Mouse (Mus musculus) heart, embryonic 16.5 days (tissue): ENCODE results near the gene Cnot2. TPM values are rescaled to one million over a fixed set of nuclear protein-coding genes. Genes with fewer than 3 reads are reported as not detected.
A peak's percentile ranks its signal among the peaks of the same experiment; 100 is the strongest.

Source experiments
- ATAC-seq: fragments of 200-750 bp; cut with Nextera tagmentation; replicated peaks from 2 replicates; pipeline ENCODE4 v1.8.0; 2017; ENCODE audit warnings: moderate number of reproducible peaks; ENCODE audit not compliant: insufficient read depth, low FRiP score; ENCODE audit errors: extremely low read depth
- H3K27ac ChIP-seq: fragments of 300-500 bp; sonication (generic); 2 replicates; pipeline ENCODE4 v1.5.1; 2014; ENCODE audit warnings: mild to moderate bottlenecking, low read length, control low read depth, moderate library complexity
- H3K27me3 ChIP-seq: fragments of 300-500 bp; sonication (generic); 2 replicates; pipeline ENCODE4 v1.6.1; 2014; ENCODE audit warnings: low read length, mixed read lengths; ENCODE audit not compliant: control insufficient read depth, insufficient read depth
- H3K36me3 ChIP-seq: fragments of 300-500 bp; sonication (generic); 2 replicates; pipeline ENCODE4 v1.6.1; 2014; ENCODE audit not compliant: control insufficient read depth, insufficient read depth
- H3K4me1 ChIP-seq: fragments of 300-500 bp; sonication (generic); 2 replicates; pipeline ENCODE4 v1.6.1; 2014; ENCODE audit warnings: low read length, mixed read lengths; ENCODE audit not compliant: control insufficient read depth, insufficient read depth
- H3K4me2 ChIP-seq: fragments of 300-500 bp; sonication (generic); 2 replicates; pipeline ENCODE4 v1.6.1; 2014; ENCODE audit warnings: low read depth, mild to moderate bottlenecking, control low read depth, low read length
- H3K4me3 ChIP-seq: fragments of 300-500 bp; sonication (generic); 2 replicates; pipeline ENCODE4 v1.5.1; 2014; ENCODE audit warnings: mild to moderate bottlenecking, control low read depth, low read length
- H3K9ac ChIP-seq: fragments of 300-500 bp; sonication (generic); 2 replicates; pipeline ENCODE4 v1.6.1; 2014; ENCODE audit warnings: low read length, control low read depth
- H3K9me3 ChIP-seq: fragments of 300-500 bp; sonication (generic); replicated peaks from 2 replicates; pipeline ENCODE4 v1.6.1; 2016; ENCODE audit warnings: low read length; ENCODE audit not compliant: control insufficient read depth
- WGBS: fragments of 180-500 bp; shearing (Covaris S2); extraction: QIAGEN DNeasy Blood & Tissue Kit; methylation state at CpG from one replicate; pipeline ENCODE4 v1.1.7; 2014; 5-methylcytosine and 5-hydroxymethylcytosine counted together
- microRNA-seq: library from miRNA; unstranded; fragments of <30 nt; microRNA quantifications from one replicate; pipeline ENCODE4, GENCODE M21; 2017
- polyA plus RNA-seq: library from polyadenylated mRNA; unstranded; fragments of >200 nt; fragmentation: Nextera tagmentation; extraction: Ambion mirVana; gene quantifications from 2 replicates; pipeline ENCODE4 v1.2.1, GENCODE M21; 2015

The Cnot2 gene
- polyA plus RNA-seq, 1 experiment from 2014 or later = 73.6 TPM

- H3K4me2 ChIP-seq = no peak overlapping the region
- H3K36me3 ChIP-seq = no peaks in the 10 kb centered on the region; the same call in 1 of the 2 replicates
- H3K4me3 ChIP-seq = no peak overlapping the region
- no peak for ATAC-seq
- no peak overlapping the region for H3K9ac ChIP-seq
- WGBS = 87% methylated on average over 7 of the region's 7 CpGs
- peaks cover 10% of the 10 kb centered on the region for H3K9me3 ChIP-seq
- H3K27me3 ChIP-seq = no peaks in the 10 kb centered on the region
- H3K27ac ChIP-seq = no peak overlapping the region
- H3K4me1 ChIP-seq = 0 out of 2 replicates have a peak, but pooled peaks cover 4% of the 10 kb centered on the region
Measured at GRCm38 (mm10) chr10:116440946-116441345, 140.4 kb downstream of the Cnot2 start.

GRCm38 (mm10) chr10:116440088-116440487 is 141.2 kb downstream of the Cnot2 start:
- no peak overlapping the region for H3K27ac ChIP-seq
- peak overlapping the region; percentile 19; the same call in 1 of the 2 replicates for H3K4me3 ChIP-seq
- 35% methylated on average over 10 of the region's 10 CpGs for WGBS
- H3K4me1 ChIP-seq = 0 out of 2 replicates have a peak, but pooled peaks cover 4% of the 10 kb centered on the region
- no peaks in the 10 kb centered on the region; the same call in 1 of the 2 replicates for H3K36me3 ChIP-seq
- H3K4me2 ChIP-seq = peak overlapping the region; percentile 49
- H3K9ac ChIP-seq = no peak overlapping the region
- no peaks in the 10 kb centered on the region for H3K27me3 ChIP-seq
- peak; percentile 63 for ATAC-seq
- H3K9me3 ChIP-seq = peaks cover 10% of the 10 kb centered on the region

- no peak overlapping the region for H3K9ac ChIP-seq
- H3K9me3 ChIP-seq = peaks cover 10% of the 10 kb centered on the region
- 0 out of 2 replicates have a peak, but pooled peaks cover 4% of the 10 kb centered on the region for H3K4me1 ChIP-seq
- no peak overlapping the region for H3K4me2 ChIP-seq
- no peaks in the 10 kb centered on the region for H3K27me3 ChIP-seq
- WGBS = 85% methylated on average over 12 of the region's 12 CpGs
- no peak overlapping the region for H3K27ac ChIP-seq
- no peak overlapping the region for H3K4me3 ChIP-seq
- ATAC-seq = no peak
- no peaks in the 10 kb centered on the region; the same call in 1 of the 2 replicates for H3K36me3 ChIP-seq
Measured at GRCm38 (mm10) chr10:116435455-116435854, 145.9 kb downstream of the Cnot2 start.

Small RNA genes lying within 50 kb of the gene (microRNA-seq; reads per million reads assigned to microRNA genes)
- gene Gm25190 = not detected

Other genes with a start within 250 kb of the Cnot2 start
- gene Kcnmb4, start 107.6 kb downstream of the Cnot2 start, polyA plus RNA-seq = 3.6 and 4.9 TPM in 2 replicates